Mouse (Mus musculus): Measurements from ENCODE around the gene Surf6.

DNA sequence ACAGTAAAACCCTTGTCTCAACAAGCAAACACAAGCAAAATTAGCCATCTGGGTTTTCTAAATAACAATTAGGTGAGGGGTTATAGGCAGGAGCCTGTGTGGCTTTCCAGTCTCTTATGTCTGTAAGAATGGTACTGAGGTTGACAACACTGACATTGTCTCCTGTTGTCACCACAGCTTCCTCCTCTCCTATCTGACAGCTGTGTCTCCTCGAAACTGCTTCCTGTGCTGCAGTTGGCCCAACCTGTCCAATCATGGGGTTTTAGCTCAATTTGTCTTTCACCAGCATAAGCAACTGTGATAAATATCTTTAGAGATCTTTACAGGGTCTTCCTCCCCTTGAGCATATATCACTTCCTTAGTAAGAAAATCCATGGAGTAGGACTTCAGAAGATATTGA is 33.7 kb upstream of the Surf6 start:
- TF ChIP-seq CTCF (IDR thresholded peaks at IDR 0.05 in 2 of 3, conservative IDR thresholded peaks at IDR 0.05 in 1 of 3; ENCODE audit: control insufficient read depth in 1 of 3, insufficient read depth in 1 of 3, low read depth in 2 of 3, low read length in 3 of 3, poor library complexity in 1 of 3, severe bottlenecking in 1 of 3) (no peak), RAD21 (IDR thresholded peaks at IDR 0.05; ENCODE audit: low read depth, low read length) (no peak), ZMIZ1 (IDR thresholded peaks at IDR 0.05; ENCODE audit: low read depth, low read length) (0 out of 2 replicates have a peak, but pooled peaks have one; percentile 16), SMC3 (IDR thresholded peaks at IDR 0.05; ENCODE audit: low read depth, low read length) (no peak), POLR2AphosphoS2 (IDR thresholded peaks at IDR 0.05; ENCODE audit: low read length) (no peak), GATA1 (IDR thresholded peaks at IDR 0.05; ENCODE audit: low read depth, low read length) (0 out of 2 replicates have a peak, but pooled peaks have one; percentile 58), RCOR1 (IDR thresholded peaks at IDR 0.05; ENCODE audit: low read depth, low read length) (no peak)

Data from MEL (cell line).